Mouse (Mus musculus) C2C12 (cell line): ENCODE results near the gene Ticam1.

Experiments
- CEBPB ChIP-seq: IDR thresholded peaks from one replicate; pipeline ENCODE4 v1.6.1; 2011; ENCODE audit warnings: low read depth, mild to moderate bottlenecking, control low read depth, moderate library complexity
- CTCF ChIP-seq: IDR thresholded peaks from one replicate; pipeline ENCODE4 v1.5.1; 2011; ENCODE audit not compliant: control insufficient read depth, insufficient read depth, insufficient read length
- FOSL1 ChIP-seq: IDR thresholded peaks from one replicate; pipeline ENCODE4 v1.8.0; 2011; ENCODE audit warnings: mild to moderate bottlenecking, low read length; ENCODE audit not compliant: poor library complexity, insufficient read depth, severe bottlenecking
- MAX ChIP-seq: IDR thresholded peaks from one replicate; pipeline ENCODE4 v1.6.1; 2011; ENCODE audit warnings: mild to moderate bottlenecking, control low read depth
- MYOD1 ChIP-seq: IDR thresholded peaks from one replicate; pipeline ENCODE4 v1.6.1; 2011; ENCODE audit warnings: low read depth; ENCODE audit not compliant: control insufficient read depth, insufficient read length
- MYOG ChIP-seq: IDR thresholded peaks from one replicate; pipeline ENCODE4 v1.6.1; 2011; ENCODE audit not compliant: control insufficient read depth, insufficient read length; ENCODE audit errors: extremely low read depth
- USF1 ChIP-seq: IDR thresholded peaks from one replicate; pipeline ENCODE4 v1.6.1; 2011; ENCODE audit warnings: low read depth, mild to moderate bottlenecking, control low read depth, moderate library complexity

- TF ChIP-seq USF1, result no peak
- no peak for TF ChIP-seq CTCF
- no peak for TF ChIP-seq MAX
- TF ChIP-seq MYOG, result no peak
- no peak for TF ChIP-seq FOSL1
- TF ChIP-seq CEBPB, result no peak
- TF ChIP-seq MYOD1, result no peak
Observed at GRCm38 (mm10) chr17:56285995-56286394, 9.4 kb upstream of the Ticam1 start.
